Mouse (Mus musculus): ENCODE data around the gene Trp53rka. TPM values are rescaled to one million over a fixed set of nuclear protein-coding genes. Genes with fewer than 3 reads are reported as not detected.
"Not testable (repeated sequence)": the region's sequence is repeated elsewhere in the genome, so short reads cannot be mapped to it uniquely, and the experiment has no call there.

Trp53rka gene
- 19.4 and 25.3 TPM in 2 replicates for polyA plus RNA-seq (2015; fragmentation: Nextera tagmentation; extraction: Ambion mirVana)

DNA sequence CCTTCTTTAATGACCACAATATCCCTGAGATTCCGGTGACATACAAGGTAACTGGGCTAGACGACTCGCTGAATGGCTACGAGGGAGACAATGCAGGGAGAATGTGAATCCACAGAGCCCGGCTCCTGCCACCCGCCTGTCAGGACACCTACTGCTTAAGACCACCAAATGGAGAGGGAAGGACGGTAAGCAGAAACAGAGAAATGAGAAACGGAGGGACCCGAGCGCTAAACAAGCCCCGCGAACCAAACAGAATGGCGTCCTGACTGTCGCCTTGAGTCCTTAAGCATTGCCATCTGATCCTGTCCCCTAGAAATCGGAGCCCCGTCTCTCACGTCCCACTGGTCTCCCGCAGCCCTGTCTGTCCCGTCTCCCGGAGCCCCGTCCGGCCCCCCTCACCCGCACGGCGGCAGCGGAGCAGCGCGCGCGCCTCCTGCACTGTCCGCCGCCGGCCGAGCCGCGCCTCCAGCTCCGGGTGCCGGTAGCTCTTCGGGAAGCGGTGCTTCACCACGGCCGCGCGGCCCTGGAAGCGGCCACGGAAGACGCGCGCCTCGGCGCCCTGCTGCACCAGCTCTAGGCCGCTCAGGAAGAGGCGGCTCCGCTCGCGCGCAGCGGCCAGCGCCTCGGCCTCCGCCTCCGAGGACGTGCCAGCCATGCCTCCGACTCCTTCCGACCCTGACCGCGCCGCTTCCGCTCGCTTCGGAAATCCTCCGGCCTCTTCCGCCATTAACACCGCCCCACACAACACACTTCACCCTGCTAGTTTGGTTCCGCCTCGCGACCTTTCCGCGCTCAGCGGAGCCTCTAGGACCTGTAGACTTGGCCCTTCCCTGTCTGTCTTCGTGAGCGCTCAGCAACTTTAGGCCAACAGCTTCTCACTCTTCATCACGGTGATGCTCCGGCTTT, at the start of gene Trp53rka:
Gene Trp53rka (minus strand): TSS at position 677 of the 906 bp plus-strand sequence.
- H3K4me2 ChIP-seq: peak within 1 kb of the TSS; percentile 75
- peak; percentile 87 for ATAC-seq (replicated peaks; ENCODE audit: insufficient number of reproducible peaks, insufficient read depth, low FRiP score, low read depth)
- H3K4me1 ChIP-seq (replicated peaks): peaks cover 13% of the 10 kb centered on the region
- H3K9me3 ChIP-seq (replicated peaks): no peaks in the 10 kb centered on the region
- no peaks in the 10 kb centered on the region for H3K27me3 ChIP-seq
- H3K4me3 ChIP-seq: peak within 1 kb of the TSS; percentile 83
- peak within 1 kb of the TSS; percentile 83 for H3K27ac ChIP-seq
- H3K36me3 ChIP-seq: peaks cover 15% of the 10 kb centered on the region
- under 1% methylated on average over 84 of the region's 84 CpGs for WGBS
- H3K9ac ChIP-seq: peak within 1 kb of the TSS; percentile 83

DNA sequence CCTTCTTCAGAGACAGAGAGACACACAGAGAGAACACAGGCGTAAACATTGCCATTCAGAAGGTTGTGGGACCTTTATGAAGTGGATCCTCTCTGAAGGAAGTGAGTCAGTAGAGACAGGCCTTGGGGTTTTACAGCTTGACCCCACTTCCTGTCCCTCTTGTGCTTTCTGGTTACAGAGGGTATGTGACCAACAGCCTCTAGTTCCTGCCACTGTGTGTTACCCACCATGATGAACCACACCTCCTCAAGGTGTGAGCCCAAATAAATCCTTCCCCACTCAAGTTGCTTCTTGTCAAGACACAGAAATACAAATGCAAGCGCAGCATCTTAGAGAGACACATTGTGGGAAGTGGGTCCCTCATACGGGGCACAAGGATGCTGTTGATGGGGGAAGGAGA, 47.9 kb upstream of the Trp53rka start:
- Histone ChIP-seq H3K27ac (no peak overlapping the region), H3K4me2 (no peak overlapping the region), H3K27me3 (peaks cover 8% of the 10 kb centered on the region; the same call in 1 of the 2 replicates), H3K9me3 (replicated peaks) (no peaks in the 10 kb centered on the region), H3K36me3 (no peaks in the 10 kb centered on the region), H3K4me1 (replicated peaks) (no peaks in the 10 kb centered on the region), H3K4me3 (no peak overlapping the region), H3K9ac (no peak overlapping the region)
- WGBS: 70% methylated on average over 3 of the region's 3 CpGs
- no peak for ATAC-seq (replicated peaks; ENCODE audit: insufficient number of reproducible peaks, insufficient read depth, low FRiP score, low read depth)

DNA sequence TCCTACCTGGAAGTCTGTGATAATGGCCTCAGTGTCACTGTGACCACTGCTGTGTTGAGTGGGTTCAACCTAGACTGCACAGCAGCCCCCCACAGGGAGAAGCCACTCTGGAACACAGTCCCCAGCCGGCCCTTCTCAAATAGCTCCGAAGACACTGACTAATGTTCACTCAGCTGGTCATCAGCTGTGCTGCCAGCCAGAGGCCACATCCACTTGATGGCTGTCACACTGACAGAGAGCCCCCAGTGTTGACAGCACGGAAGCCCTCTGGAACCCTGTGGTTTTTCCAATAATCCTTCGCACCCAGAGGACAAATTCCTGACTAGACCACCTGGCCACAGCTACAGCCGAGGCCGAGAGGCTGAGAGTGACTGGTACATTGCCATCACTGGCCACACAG, 40.7 kb upstream of the Trp53rka start:
- no peaks in the 10 kb centered on the region for H3K36me3 ChIP-seq
- H3K27ac ChIP-seq: no peak overlapping the region
- no peaks in the 10 kb centered on the region for H3K9me3 ChIP-seq (replicated peaks)
- peaks cover 10% of the 10 kb centered on the region for H3K27me3 ChIP-seq
- H3K4me1 ChIP-seq (replicated peaks): no peaks in the 10 kb centered on the region
- ATAC-seq (replicated peaks; ENCODE audit: insufficient number of reproducible peaks, insufficient read depth, low FRiP score, low read depth): no peak
- H3K4me2 ChIP-seq: no peak overlapping the region
- no peak overlapping the region for H3K9ac ChIP-seq
- no peak overlapping the region for H3K4me3 ChIP-seq
- WGBS: 43% methylated on average over 6 of the region's 6 CpGs

DNA sequence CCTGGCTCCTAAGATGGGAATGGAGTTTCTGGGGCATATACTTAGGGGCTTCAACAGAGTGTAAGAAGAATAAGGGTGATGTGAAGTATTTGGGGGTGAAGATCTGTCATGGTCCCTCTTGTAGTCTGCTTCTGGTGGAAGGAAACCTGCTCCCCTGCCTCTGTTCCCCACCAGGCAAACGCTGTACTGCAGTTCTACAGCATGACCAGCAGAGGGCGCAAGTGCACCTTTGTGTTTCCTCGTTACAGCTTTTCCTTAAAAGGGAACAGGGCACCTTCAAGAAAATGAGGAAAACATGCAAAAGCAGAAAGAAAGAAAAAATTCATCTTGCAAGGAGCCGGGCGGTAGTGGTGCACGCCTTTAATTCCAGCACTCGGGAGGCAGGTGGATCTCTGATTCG, 36.0 kb upstream of the Trp53rka start:
- WGBS: 17% methylated on average over 8 of the region's 8 CpGs
- Histone ChIP-seq H3K27me3 (peaks cover 17% of the 10 kb centered on the region; the same call in 1 of the 2 replicates), H3K36me3 (no peaks in the 10 kb centered on the region), H3K27ac (no peak overlapping the region), H3K9me3 (replicated peaks) (no peaks in the 10 kb centered on the region), H3K4me2 (no peak overlapping the region), H3K9ac (no peak overlapping the region), H3K4me1 (replicated peaks) (no peaks in the 10 kb centered on the region), H3K4me3 (no peak overlapping the region)
- ATAC-seq (replicated peaks; ENCODE audit: insufficient number of reproducible peaks, insufficient read depth, low FRiP score, low read depth): no peak

DNA sequence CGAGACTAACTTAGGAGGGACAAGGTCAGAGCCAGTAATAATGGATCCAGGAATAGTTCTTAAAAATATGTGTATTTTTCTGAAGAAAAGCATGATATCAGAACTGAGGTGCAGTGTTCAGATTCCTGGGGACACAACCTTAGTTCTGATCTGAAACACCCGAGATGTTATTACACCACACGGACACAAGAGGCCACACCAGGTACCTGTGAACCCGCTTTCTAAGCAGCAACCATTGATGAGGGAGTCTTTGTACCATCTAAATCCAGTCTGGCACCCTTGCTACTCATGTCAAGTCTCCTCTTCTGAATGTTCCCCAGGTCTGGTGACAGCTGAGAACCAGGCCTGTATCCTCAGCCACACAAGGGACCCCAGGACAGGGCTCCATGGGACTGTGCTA, 32.5 kb upstream of the Trp53rka start:
- ATAC-seq (replicated peaks; ENCODE audit: insufficient number of reproducible peaks, insufficient read depth, low FRiP score, low read depth): no peak
- no peak overlapping the region for H3K9ac ChIP-seq
- no peaks in the 10 kb centered on the region for H3K4me1 ChIP-seq (replicated peaks)
- H3K27ac ChIP-seq: no peak overlapping the region
- H3K27me3 ChIP-seq: 0 out of 2 replicates have a peak, but pooled peaks cover 12% of the 10 kb centered on the region
- H3K4me2 ChIP-seq: no peak overlapping the region
- no peaks in the 10 kb centered on the region for H3K36me3 ChIP-seq
- WGBS: 44% methylated on average over 4 of the region's 4 CpGs
- no peak overlapping the region for H3K4me3 ChIP-seq
- H3K9me3 ChIP-seq (replicated peaks): no peaks in the 10 kb centered on the region

DNA sequence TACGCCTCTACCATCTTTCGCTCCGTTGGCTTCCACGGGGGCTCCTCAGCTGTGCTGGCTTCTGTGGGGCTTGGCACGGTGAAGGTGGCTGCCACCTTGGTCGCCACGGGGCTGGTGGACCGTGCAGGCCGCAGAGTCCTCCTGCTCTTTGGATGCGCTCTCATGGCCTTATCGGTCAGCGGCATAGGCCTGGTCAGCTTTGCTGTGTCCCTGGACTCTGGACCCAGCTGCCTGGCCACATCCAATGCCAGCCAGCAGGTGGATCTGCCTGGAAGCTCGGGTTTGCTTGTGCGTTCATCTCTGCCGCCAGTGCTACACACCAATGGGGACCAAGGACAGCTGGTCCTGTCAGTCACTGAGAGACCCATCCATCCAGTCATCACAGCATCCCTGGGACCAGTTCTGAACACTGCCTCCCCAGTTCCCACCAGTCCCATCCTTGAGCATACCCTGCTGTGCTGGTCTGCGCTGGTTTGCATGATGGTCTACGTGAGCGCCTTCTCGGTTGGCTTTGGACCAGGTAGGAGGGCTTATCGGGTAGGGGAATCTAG, 22.1 kb upstream of the Trp53rka start:
- ATAC-seq (replicated peaks; ENCODE audit: insufficient number of reproducible peaks, insufficient read depth, low FRiP score, low read depth): no peak; the same call in 1 of the 2 replicates
- Histone ChIP-seq H3K4me1 (replicated peaks) (peaks cover 14% of the 10 kb centered on the region), H3K9ac (no peak overlapping the region), H3K4me3 (no peak overlapping the region), H3K4me2 (no peak overlapping the region), H3K27me3 (0 out of 2 replicates have a peak, but pooled peaks cover 3% of the 10 kb centered on the region), H3K9me3 (replicated peaks) (no peaks in the 10 kb centered on the region), H3K36me3 (peaks cover 6% of the 10 kb centered on the region; the same call in 1 of the 2 replicates), H3K27ac (no peak overlapping the region)
- WGBS: 91% methylated on average over 20 of the region's 20 CpGs

DNA sequence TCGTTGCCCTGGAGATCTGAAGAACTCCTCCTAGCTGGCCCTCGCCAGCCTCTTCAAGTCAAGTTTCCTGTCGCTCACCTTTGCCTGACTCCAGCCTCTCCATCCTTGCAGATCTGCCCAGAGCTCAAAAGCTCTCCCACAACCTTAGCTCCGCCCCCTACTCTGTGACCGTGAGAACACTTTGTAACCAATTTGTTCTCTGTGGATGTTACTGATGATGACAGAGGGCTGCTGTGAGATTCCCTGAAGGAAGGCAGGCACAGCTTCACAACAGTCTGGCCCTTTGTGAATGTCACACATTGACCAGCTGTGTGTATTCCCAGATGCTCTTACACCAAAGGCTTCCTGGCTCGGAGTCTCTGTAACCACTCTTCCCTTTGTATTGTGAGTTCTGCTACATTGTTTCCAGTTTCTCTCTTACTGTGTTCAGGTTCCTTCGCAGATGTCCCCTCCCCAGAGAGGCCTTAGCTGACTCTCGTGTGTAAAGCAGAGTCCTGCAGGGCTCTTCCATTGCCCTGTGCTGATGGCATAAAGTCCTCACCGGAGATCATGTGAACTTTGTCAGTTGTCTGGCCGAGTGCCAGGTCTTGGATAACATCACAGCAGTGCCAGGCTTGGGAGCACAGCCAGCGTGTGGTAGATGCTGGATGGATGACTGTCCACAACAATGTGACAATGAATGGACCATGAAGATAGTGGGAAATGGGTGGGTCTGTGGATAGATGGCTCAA, 19.9 kb upstream of the Trp53rka start:
- Histone ChIP-seq H3K27ac (no peak overlapping the region), H3K27me3 (0 out of 2 replicates have a peak, but pooled peaks cover 3% of the 10 kb centered on the region), H3K36me3 (no peaks in the 10 kb centered on the region), H3K4me3 (no peak overlapping the region), H3K4me2 (no peak overlapping the region), H3K9ac (no peak overlapping the region), H3K4me1 (replicated peaks) (peaks cover 16% of the 10 kb centered on the region), H3K9me3 (replicated peaks) (no peaks in the 10 kb centered on the region)
- ATAC-seq (replicated peaks; ENCODE audit: insufficient number of reproducible peaks, insufficient read depth, low FRiP score, low read depth): 0 out of 2 replicates have a peak, but pooled peaks have one; percentile 45
- 26% methylated on average over 11 of the region's 11 CpGs for WGBS

DNA sequence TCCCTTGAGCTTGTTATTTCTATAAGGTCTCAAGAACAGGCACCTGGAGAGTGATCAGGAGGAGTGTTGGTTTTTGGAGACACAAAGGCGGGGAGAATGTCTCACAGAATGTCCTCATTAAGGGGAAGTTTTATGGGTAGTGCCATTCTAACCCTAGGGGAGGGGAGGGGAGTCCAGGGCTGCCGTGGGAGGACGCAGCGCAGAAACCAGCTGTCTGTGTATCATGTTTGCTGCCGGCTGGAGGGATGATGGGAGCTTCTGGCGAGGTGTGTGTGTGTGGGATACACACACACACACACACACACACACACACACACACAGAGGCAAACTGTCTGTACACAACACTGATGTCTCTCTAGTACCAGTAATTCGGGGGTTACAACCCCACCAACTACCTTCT, 19.3 kb upstream of the Trp53rka start:
- Histone ChIP-seq H3K27ac (no peak overlapping the region), H3K9me3 (replicated peaks) (no peaks in the 10 kb centered on the region), H3K4me1 (replicated peaks) (peaks cover 16% of the 10 kb centered on the region), H3K36me3 (no peaks in the 10 kb centered on the region), H3K4me3 (no peak overlapping the region), H3K9ac (no peak overlapping the region), H3K27me3 (0 out of 2 replicates have a peak, but pooled peaks cover 3% of the 10 kb centered on the region), H3K4me2 (no peak overlapping the region)
- WGBS: 48% methylated on average over 7 of the region's 7 CpGs
- no peak for ATAC-seq (replicated peaks; ENCODE audit: insufficient number of reproducible peaks, insufficient read depth, low FRiP score, low read depth)

DNA sequence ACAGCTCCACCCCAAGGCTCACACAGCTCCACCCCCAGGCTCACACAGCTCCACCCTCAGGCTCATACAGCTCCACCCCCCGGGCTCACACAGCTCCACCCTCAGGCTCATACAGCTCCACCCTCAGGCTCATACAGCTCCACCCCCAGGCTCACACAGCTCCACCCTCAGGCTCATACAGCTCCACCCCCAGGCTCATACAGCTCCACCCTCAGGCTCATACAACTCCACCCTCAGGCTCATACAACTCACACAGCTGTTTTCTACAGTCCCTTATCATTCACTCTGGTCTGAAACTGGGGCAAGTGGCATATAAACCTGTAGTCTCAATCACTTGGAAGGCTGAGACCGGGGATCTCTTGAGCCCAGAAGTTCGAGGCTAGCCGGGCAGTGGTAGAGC, 18.4 kb upstream of the Trp53rka start:
- WGBS: 81% methylated on average over 4 of the region's 4 CpGs

DNA sequence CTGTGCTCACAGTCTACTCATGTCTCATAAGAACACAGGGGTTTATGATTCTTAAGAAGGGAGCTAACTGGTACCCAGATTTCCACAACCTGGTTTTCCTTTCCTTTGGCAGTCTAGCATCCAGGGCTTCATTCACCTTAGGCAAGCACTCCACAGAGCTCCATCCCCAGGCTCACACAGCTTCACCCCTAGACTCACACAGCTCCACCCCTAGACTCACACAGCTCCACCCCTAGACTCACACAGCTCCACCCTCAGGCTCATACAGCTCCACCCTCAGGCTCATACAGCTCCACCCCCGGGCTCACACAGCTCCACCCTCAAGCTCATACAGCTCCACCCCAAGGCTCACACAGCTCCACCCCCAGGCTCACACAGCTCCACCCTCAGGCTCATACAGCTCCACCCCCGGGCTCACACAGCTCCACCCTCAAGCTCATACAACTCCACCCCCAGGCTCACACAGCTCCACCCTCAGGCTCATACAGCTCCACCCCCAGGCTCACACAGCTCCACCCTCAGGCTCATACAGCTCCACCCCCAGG, 17.9 kb upstream of the Trp53rka start:
- H3K36me3 ChIP-seq; H3K9me3 ChIP-seq (replicated peaks); H3K27ac ChIP-seq; H3K9ac ChIP-seq; ATAC-seq (replicated peaks; ENCODE audit: insufficient number of reproducible peaks, insufficient read depth, low FRiP score, low read depth); H3K27me3 ChIP-seq; H3K4me2 ChIP-seq; H3K4me3 ChIP-seq: not testable (repeated sequence)
- 56% methylated on average over 2 of the region's 2 CpGs for WGBS
- H3K4me1 ChIP-seq (replicated peaks): peaks cover 16% of the 10 kb centered on the region

More for the DNA sequence above, 18.4 kb upstream of the Trp53rka start:
- H3K27me3 ChIP-seq; ATAC-seq (replicated peaks; ENCODE audit: insufficient number of reproducible peaks, insufficient read depth, low FRiP score, low read depth); H3K9me3 ChIP-seq (replicated peaks); H3K9ac ChIP-seq; H3K27ac ChIP-seq; H3K4me2 ChIP-seq; H3K36me3 ChIP-seq; H3K4me3 ChIP-seq: not testable (repeated sequence)
- H3K4me1 ChIP-seq (replicated peaks): peaks cover 16% of the 10 kb centered on the region

DNA sequence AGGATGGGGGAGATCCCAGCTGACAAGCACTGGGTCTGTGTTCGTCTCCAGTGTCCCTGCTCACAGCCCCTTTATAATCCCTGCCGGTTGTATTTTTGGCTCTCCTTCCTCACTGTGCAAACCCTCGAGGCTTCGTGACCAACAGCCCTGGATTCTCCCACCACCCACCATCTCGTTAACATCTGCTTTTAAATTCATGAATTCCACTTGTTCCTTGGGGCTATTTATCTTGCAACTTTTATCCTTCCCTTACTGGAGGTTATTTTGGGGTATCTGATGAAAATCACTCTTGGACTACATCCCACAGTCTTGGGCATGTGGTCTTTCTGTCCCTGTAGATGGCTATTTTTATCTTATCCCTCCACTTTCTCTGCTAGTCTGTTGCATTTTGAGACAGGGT, 17.3 kb upstream of the Trp53rka start:
- Histone ChIP-seq H3K36me3 (no peaks in the 10 kb centered on the region), H3K4me2 (no peak overlapping the region), H3K9ac (no peak overlapping the region), H3K4me3 (no peak overlapping the region), H3K27me3 (0 out of 2 replicates have a peak, but pooled peaks cover 3% of the 10 kb centered on the region), H3K9me3 (replicated peaks) (no peaks in the 10 kb centered on the region), H3K27ac (no peak overlapping the region), H3K4me1 (replicated peaks) (peaks cover 16% of the 10 kb centered on the region)
- ATAC-seq (replicated peaks; ENCODE audit: insufficient number of reproducible peaks, insufficient read depth, low FRiP score, low read depth): no peak
- 45% methylated on average over 5 of the region's 5 CpGs for WGBS

Data from heart, embryonic 15.5 days (tissue).